Mouse (Mus musculus): ENCODE data around the gene Fancc. TPM values are rescaled to one million over a fixed set of nuclear protein-coding genes. Genes with fewer than 3 reads are reported as not detected.
"Not testable (repeated sequence)": the region's sequence is repeated elsewhere in the genome, so short reads cannot be mapped to it uniquely, and the experiment has no call there.

Gene Fancc
- polyA plus RNA-seq, 1 experiment from 2014 or later, result 21.8 TPM

GRCm38 (mm10) chr13:63445419-63445818, 51.7 kb downstream of the Fancc start:
- WGBS, result 68% methylated on average over 6 of the region's 6 CpGs
- H3K4me2 ChIP-seq, result no peak overlapping the region
- no peaks in the 10 kb centered on the region for H3K27me3 ChIP-seq
- H3K4me3 ChIP-seq, result no peak overlapping the region
- no peak overlapping the region for H3K27ac ChIP-seq
- no peaks in the 10 kb centered on the region for H3K9me3 ChIP-seq
- ATAC-seq (ENCODE audit: insufficient number of reproducible peaks, low FRiP score, low TSS enrichment, low read depth), result no peak
- no peak overlapping the region for H3K9ac ChIP-seq
- H3K36me3 ChIP-seq, result no peaks in the 10 kb centered on the region
- H3K4me1 ChIP-seq, result no peaks in the 10 kb centered on the region

- 98% methylated on average over 3 of the region's 3 CpGs for WGBS
- Histone ChIP-seq H3K27me3 (no peaks in the 10 kb centered on the region), H3K36me3 (no peaks in the 10 kb centered on the region), H3K9me3 (no peaks in the 10 kb centered on the region), H3K4me3 (no peak overlapping the region), H3K27ac (no peak overlapping the region), H3K9ac (no peak overlapping the region), H3K4me2 (no peak overlapping the region), H3K4me1 (peaks cover 13% of the 10 kb centered on the region)
- ATAC-seq (ENCODE audit: insufficient number of reproducible peaks, low FRiP score, low TSS enrichment, low read depth), result no peak
These were observed 64.3 kb downstream of the Fancc start for GRCm38 (mm10) chr13:63432759-63433158.

DNA sequence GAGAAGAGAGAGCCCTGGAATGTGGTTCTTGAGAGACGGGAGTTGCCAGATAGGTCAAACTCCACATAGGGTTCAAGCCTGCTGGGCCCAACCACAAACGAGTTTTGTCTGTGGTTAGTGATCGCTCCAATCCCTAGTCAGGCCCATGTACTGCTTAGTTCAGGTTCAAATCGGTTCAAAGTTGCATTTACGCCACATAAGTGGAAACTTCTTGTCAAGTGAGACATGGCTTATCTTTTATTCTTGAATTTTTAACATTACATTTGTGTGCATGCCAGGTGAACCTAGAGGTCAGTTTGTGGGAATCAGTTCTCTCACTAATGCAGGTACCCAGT, 65.3 kb downstream of the Fancc start:
- Histone ChIP-seq H3K27ac (peak overlapping the region; percentile 98), H3K9ac (peak overlapping the region; percentile 56), H3K9me3 (no peaks in the 10 kb centered on the region), H3K4me3 (peak overlapping the region; percentile 56), H3K27me3 (no peaks in the 10 kb centered on the region), H3K4me1 (peaks cover 13% of the 10 kb centered on the region), H3K36me3 (no peaks in the 10 kb centered on the region), H3K4me2 (peak overlapping the region; percentile 60)
- WGBS, result 11% methylated on average over 5 of the region's 5 CpGs
- ATAC-seq (ENCODE audit: insufficient number of reproducible peaks, low FRiP score, low TSS enrichment, low read depth), result 0 out of 2 replicates have a peak, but pooled peaks have one; percentile 2

DNA sequence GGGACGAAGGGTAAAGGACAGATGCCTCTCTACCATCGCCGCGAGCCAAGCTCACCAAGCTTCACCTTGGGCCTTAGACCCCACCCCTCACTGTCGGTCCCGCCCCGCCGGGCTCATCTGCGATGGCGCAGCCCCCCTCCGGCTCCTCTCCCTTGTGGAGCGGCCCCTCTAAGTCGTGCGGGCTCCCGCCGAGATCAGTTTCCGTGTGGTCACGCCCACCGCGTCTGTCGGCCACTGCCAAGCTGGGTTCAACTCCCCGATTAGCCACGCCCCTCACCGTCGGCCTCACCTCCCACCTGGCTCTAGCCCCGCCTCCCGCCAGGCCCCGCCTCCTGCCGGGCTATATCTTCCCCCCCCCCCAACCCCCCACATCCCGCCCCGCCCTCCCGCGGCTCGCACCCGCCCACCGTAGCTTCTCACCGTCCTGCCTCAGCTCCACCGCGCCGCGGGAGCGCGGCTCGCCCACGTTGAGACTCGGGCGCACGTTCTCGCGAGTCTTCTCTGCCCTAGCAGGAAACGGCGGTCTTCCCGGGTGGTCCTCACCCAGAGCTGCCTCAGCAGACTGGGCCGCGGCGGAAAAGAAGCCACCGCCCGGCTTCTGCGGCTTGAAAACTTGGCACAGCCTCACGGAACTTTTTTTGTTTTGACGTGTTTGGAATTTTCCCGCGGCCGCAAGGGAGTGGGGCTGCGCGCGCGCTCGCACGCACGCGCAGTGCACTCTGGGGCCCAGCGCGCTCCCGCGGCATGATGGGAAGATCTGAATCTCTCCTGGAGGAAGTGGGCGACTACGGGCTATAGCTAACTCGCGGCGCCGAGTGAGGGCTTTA, 65.8 kb downstream of the Fancc start:
- peak; percentile 94 for ATAC-seq (ENCODE audit: insufficient number of reproducible peaks, low FRiP score, low TSS enrichment, low read depth)
- Histone ChIP-seq H3K27ac (peak overlapping the region; percentile 98), H3K27me3 (no peaks in the 10 kb centered on the region), H3K9me3 (no peaks in the 10 kb centered on the region), H3K4me3 (peak overlapping the region; percentile 56), H3K4me2 (peak overlapping the region; percentile 60), H3K36me3 (no peaks in the 10 kb centered on the region), H3K9ac (peak overlapping the region; percentile 56), H3K4me1 (peaks cover 13% of the 10 kb centered on the region)
- under 1% methylated on average over 77 of the region's 82 CpGs for WGBS

- H3K4me2 ChIP-seq, result peak overlapping the region; percentile 60
- no peaks in the 10 kb centered on the region for H3K27me3 ChIP-seq
- peak overlapping the region; percentile 26; the same call in 1 of the 2 replicates for H3K9ac ChIP-seq
- H3K4me1 ChIP-seq, result peaks cover 13% of the 10 kb centered on the region
- ATAC-seq (ENCODE audit: insufficient number of reproducible peaks, low FRiP score, low TSS enrichment, low read depth), result peak; percentile 42; the same call in 1 of the 2 replicates
- H3K4me3 ChIP-seq, result peak overlapping the region; percentile 56
- H3K9me3 ChIP-seq, result no peaks in the 10 kb centered on the region
- H3K36me3 ChIP-seq, result no peaks in the 10 kb centered on the region
- 1% methylated on average over 4 of the region's 4 CpGs for WGBS
- peak overlapping the region; percentile 98 for H3K27ac ChIP-seq
These were observed 66.4 kb downstream of the Fancc start for GRCm38 (mm10) chr13:63430681-63431029.

- Histone ChIP-seq H3K36me3 (no peaks in the 10 kb centered on the region), H3K4me2 (peak overlapping the region; percentile 60), H3K27ac (peak overlapping the region; percentile 98), H3K9me3 (no peaks in the 10 kb centered on the region), H3K9ac (no peak overlapping the region), H3K27me3 (no peaks in the 10 kb centered on the region), H3K4me1 (peaks cover 13% of the 10 kb centered on the region), H3K4me3 (peak overlapping the region; percentile 56)
- ATAC-seq (ENCODE audit: insufficient number of reproducible peaks, low FRiP score, low TSS enrichment, low read depth), result no peak
- WGBS, result 77% methylated on average over 9 of the region's 9 CpGs
These were observed 66.9 kb downstream of the Fancc start for GRCm38 (mm10) chr13:63430206-63430605.

DNA sequence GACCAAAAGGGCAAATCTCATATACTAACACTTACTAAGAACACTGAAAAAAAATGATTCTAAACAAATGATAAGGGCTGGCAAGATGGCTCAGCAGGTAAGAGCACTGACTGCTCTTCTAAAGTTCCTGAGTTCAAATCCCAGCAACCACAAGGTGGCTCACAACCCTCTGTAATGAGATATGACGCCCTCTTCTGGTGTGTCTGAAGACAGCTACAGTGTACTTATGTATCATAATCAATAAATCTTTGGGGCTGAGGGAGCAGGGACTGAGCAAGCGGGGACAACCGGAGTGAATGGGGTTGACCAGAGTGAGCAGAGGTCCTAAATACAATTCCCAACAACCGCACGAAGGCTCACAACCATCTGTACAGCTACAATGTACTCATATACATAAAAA, 68.9 kb downstream of the Fancc start:
- H3K9me3 ChIP-seq; H3K36me3 ChIP-seq; ATAC-seq (ENCODE audit: insufficient number of reproducible peaks, low FRiP score, low TSS enrichment, low read depth); H3K4me3 ChIP-seq; H3K27ac ChIP-seq; H3K9ac ChIP-seq; H3K27me3 ChIP-seq; H3K4me2 ChIP-seq: not testable (repeated sequence)
- peaks cover 13% of the 10 kb centered on the region for H3K4me1 ChIP-seq
- WGBS, result 92% methylated on average over 5 of the region's 5 CpGs

DNA sequence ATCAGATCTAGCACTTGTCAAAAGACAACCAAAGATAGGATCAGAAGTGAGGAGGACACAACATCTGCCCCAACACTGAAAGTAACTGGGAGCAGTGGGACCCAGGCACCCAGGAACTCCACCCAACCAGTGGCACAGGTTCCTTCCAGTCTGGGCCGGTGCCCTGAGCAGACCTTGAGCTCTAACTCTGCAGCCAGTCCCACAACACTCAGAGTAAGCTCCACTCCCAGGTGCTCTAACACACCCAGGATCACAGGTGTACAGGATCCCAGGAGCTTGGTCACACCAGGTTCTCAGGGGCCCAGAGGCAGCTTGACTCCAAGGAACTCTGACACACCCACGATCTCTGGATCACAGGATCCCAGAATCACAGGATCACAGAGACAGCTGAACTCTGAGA, 74.0 kb downstream of the Fancc start:
- H3K36me3 ChIP-seq, result no peaks in the 10 kb centered on the region
- no peak overlapping the region for H3K4me3 ChIP-seq
- 85% methylated on average over 2 of the region's 2 CpGs for WGBS
- H3K27me3 ChIP-seq, result no peaks in the 10 kb centered on the region
- no peak overlapping the region for H3K27ac ChIP-seq
- no peak overlapping the region for H3K9ac ChIP-seq
- H3K9me3 ChIP-seq, result no peaks in the 10 kb centered on the region
- no peak overlapping the region for H3K4me2 ChIP-seq
- no peaks in the 10 kb centered on the region for H3K4me1 ChIP-seq
- no peak for ATAC-seq (ENCODE audit: insufficient number of reproducible peaks, low FRiP score, low TSS enrichment, low read depth)

DNA sequence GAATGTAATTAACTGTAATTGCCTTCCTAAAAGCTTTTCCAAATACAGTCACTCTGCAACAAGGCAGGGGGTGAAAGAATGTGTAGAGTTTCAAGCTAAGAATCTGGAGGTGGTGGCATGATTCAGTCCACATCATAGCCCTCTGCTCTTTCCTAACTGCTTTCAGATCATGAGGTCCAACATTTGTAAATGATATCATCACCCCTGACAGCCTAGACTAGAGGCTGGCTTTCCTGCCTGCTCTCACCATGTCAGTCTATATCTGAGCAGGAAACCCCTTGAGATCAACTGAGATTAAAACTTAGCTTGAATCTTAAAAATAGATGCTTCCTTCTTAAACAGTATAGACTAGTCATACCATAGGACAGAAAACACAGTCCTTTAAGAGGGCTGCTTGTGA, 75.9 kb downstream of the Fancc start:
- ATAC-seq (ENCODE audit: insufficient number of reproducible peaks, low FRiP score, low TSS enrichment, low read depth), result no peak

GRCm38 (mm10) chr13:63418148-63418547, 78.9 kb downstream of the Fancc start:
- WGBS, result 81% methylated on average over 2 of the region's 2 CpGs
- no peak for ATAC-seq (ENCODE audit: insufficient number of reproducible peaks, low FRiP score, low TSS enrichment, low read depth)
- no peak overlapping the region for H3K27ac ChIP-seq
- H3K4me3 ChIP-seq, result no peak overlapping the region
- no peaks in the 10 kb centered on the region for H3K9me3 ChIP-seq
- no peak overlapping the region for H3K4me2 ChIP-seq
- H3K9ac ChIP-seq, result no peak overlapping the region
- H3K27me3 ChIP-seq, result no peaks in the 10 kb centered on the region
- no peaks in the 10 kb centered on the region for H3K4me1 ChIP-seq
- H3K36me3 ChIP-seq, result no peaks in the 10 kb centered on the region

More for the DNA sequence above, 75.9 kb downstream of the Fancc start:
- Histone ChIP-seq H3K4me3 (no peak overlapping the region), H3K4me1 (no peaks in the 10 kb centered on the region), H3K4me2 (no peak overlapping the region), H3K9me3 (no peaks in the 10 kb centered on the region), H3K9ac (no peak overlapping the region), H3K27me3 (no peaks in the 10 kb centered on the region), H3K36me3 (no peaks in the 10 kb centered on the region), H3K27ac (no peak overlapping the region)

DNA sequence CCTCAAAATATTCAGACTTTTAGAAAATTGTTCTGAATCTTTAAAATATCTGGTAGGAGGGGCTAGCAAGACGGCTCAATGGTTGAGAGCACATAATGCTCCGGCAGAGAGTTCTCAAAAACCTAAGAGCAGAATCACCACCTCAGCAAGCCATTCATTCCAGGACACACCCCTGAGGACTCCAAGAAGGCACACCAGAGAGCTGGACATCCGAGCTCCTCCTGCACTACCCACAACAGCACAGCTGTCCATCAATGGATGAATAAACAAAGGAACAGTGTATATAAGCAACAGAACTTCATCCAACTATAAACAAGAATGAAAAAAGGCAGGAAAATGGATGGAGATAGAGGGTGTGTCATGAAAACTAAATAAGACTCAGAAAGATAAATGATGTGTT, 80.3 kb downstream of the Fancc start:
- H3K4me2 ChIP-seq, result no peak overlapping the region
- no peaks in the 10 kb centered on the region for H3K36me3 ChIP-seq
- H3K27ac ChIP-seq, result no peak overlapping the region
- H3K27me3 ChIP-seq, result no peaks in the 10 kb centered on the region
- ATAC-seq (ENCODE audit: insufficient number of reproducible peaks, low FRiP score, low TSS enrichment, low read depth), result no peak
- no peaks in the 10 kb centered on the region for H3K9me3 ChIP-seq
- H3K9ac ChIP-seq, result no peak overlapping the region
- no peaks in the 10 kb centered on the region for H3K4me1 ChIP-seq
- no peak overlapping the region for H3K4me3 ChIP-seq
- 63% methylated on average over 3 of the region's 3 CpGs for WGBS

DNA sequence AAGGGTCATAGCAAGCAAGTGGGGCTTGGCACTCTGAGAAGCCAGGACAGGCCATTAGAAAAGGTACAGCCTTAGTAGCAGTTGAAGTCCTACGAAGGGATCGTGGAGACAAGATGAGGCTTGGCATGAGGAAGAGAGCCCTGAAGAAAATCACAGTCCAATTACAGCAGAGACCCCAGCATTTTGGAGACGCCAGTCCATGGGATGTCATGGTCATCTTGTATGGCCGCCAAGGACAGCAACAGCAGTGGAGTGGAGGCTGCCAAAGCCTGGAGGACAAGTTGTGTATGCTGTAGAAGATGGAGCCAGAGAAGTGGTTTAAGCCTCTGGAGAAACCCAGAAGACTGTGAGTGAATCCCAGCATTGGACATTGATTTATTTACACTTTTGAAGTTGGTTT, 84.4 kb downstream of the Fancc start:
- no peak for ATAC-seq (ENCODE audit: insufficient number of reproducible peaks, low FRiP score, low TSS enrichment, low read depth)

More for the DNA sequence above, 84.4 kb downstream of the Fancc start:
- WGBS, result 95% methylated on average over 4 of the region's 4 CpGs
- Histone ChIP-seq H3K4me1 (0 out of 2 replicates have a peak, but pooled peaks cover 7% of the 10 kb centered on the region), H3K27me3 (no peaks in the 10 kb centered on the region), H3K27ac (no peak overlapping the region), H3K9me3 (no peaks in the 10 kb centered on the region), H3K36me3 (no peaks in the 10 kb centered on the region), H3K4me3 (no peak overlapping the region), H3K9ac (no peak overlapping the region), H3K4me2 (no peak overlapping the region)
